Mouse (Mus musculus) G1E (cell line): ENCODE results near the gene Scg5.

Experiments
- CTCF ChIP-seq: IDR thresholded peaks from 2 replicates; pipeline ENCODE4 v1.5.1; 2012; ENCODE audit warnings: low read depth, low read length, inconsistent platforms, mixed read lengths
- POLR2AphosphoS5 ChIP-seq: IDR thresholded peaks from 2 replicates; pipeline ENCODE4 v1.6.1; 2012; ENCODE audit warnings: low read depth, low read length, inconsistent platforms; ENCODE audit not compliant: insufficient replicate concordance
- TAL1 ChIP-seq: conservative IDR thresholded peaks from 2 replicates; pipeline ENCODE4 v1.6.1; 2012; ENCODE audit warnings: low read depth, low read length, inconsistent platforms, mixed read lengths

GRCm38 (mm10) chr2:113823909-113824308 is 5.0 kb downstream of the Scg5 start:
- TF ChIP-seq CTCF = peak; percentile 59
- TF ChIP-seq POLR2AphosphoS5 = no peak
- no peak for TF ChIP-seq TAL1
